Mouse (Mus musculus) midbrain, embryonic 16.5 days (tissue): Measurements from ENCODE around the gene Abcc3. TPM values are rescaled to one million over a fixed set of nuclear protein-coding genes. Genes with fewer than 3 reads are reported as not detected.

Experiments
- ATAC-seq: fragments of 200-750 bp; cut with Nextera tagmentation; 2 replicates; pipeline ENCODE4 v1.8.0; 2017; ENCODE audit warnings: moderate TSS enrichment
- H3K27ac ChIP-seq: fragments of 300-500 bp; sonication (generic); 2 replicates; pipeline ENCODE4 v1.5.1; 2014; ENCODE audit warnings: mild to moderate bottlenecking, low read length, mixed read lengths
- H3K27me3 ChIP-seq: fragments of 300-500 bp; sonication (generic); 2 replicates; pipeline ENCODE4 v1.6.1; 2014; ENCODE audit warnings: low read depth, low read length, mixed read lengths; ENCODE audit not compliant: control insufficient read depth, insufficient read depth
- H3K36me3 ChIP-seq: fragments of 300-500 bp; sonication (generic); 2 replicates; pipeline ENCODE4 v1.6.1; 2014; ENCODE audit warnings: mild to moderate bottlenecking, low read length, moderate library complexity, mixed read lengths; ENCODE audit not compliant: control insufficient read depth, insufficient read depth
- H3K4me1 ChIP-seq: fragments of 300-500 bp; sonication (generic); 2 replicates; pipeline ENCODE4 v1.6.1; 2014; ENCODE audit warnings: mild to moderate bottlenecking, low read length, mixed read lengths; ENCODE audit not compliant: control insufficient read depth, insufficient read depth
- H3K4me2 ChIP-seq: fragments of 300-500 bp; sonication (generic); 2 replicates; pipeline ENCODE4 v1.6.1; 2014; ENCODE audit warnings: mild to moderate bottlenecking, low read length, mixed read lengths
- H3K4me3 ChIP-seq: fragments of 300-500 bp; sonication (generic); 2 replicates; pipeline ENCODE4 v1.5.1; 2014; ENCODE audit warnings: low read depth, mild to moderate bottlenecking, low read length, moderate library complexity, mixed read lengths
- H3K9ac ChIP-seq: fragments of 300-500 bp; sonication (generic); 2 replicates; pipeline ENCODE4 v1.6.1; 2014; ENCODE audit warnings: low read depth, low read length, mixed read lengths
- H3K9me3 ChIP-seq: fragments of 300-500 bp; sonication (generic); replicated peaks from 2 replicates; pipeline ENCODE4 v1.6.1; 2014; ENCODE audit warnings: mild to moderate bottlenecking, low read length, mixed read lengths; ENCODE audit not compliant: control insufficient read depth, poor library complexity, severe bottlenecking
- WGBS: fragments of 180-500 bp; shearing (Covaris S2); extraction: QIAGEN DNeasy Blood & Tissue Kit; methylation state at CpG from one replicate; pipeline ENCODE4 v1.1.7; 2014; 5-methylcytosine and 5-hydroxymethylcytosine counted together
- polyA plus RNA-seq: library from polyadenylated mRNA; unstranded; fragments of >200 nt; fragmentation: Nextera tagmentation; extraction: Ambion mirVana; gene quantifications from 2 replicates; pipeline ENCODE4 v1.2.1, GENCODE M21; 2015

Gene Abcc3
- polyA plus RNA-seq, 1 experiment from 2014 or later: 0.57 TPM

GRCm38 (mm10) chr11:94423855-94424254 is 31.1 kb upstream of the Abcc3 start:
- no peak overlapping the region for H3K4me3 ChIP-seq
- no peak overlapping the region for H3K9ac ChIP-seq
- ATAC-seq: no peak
- 61% methylated on average over 5 of the region's 5 CpGs for WGBS
- H3K27ac ChIP-seq: no peak overlapping the region; the same call in 1 of the 2 replicates
- H3K27me3 ChIP-seq: no peaks in the 10 kb centered on the region
- H3K36me3 ChIP-seq: peaks cover 9% of the 10 kb centered on the region
- peaks cover 16% of the 10 kb centered on the region for H3K4me1 ChIP-seq
- no peaks in the 10 kb centered on the region for H3K9me3 ChIP-seq
- H3K4me2 ChIP-seq: no peak overlapping the region

GRCm38 (mm10) chr11:94420991-94421390 is 28.2 kb upstream of the Abcc3 start:
- Histone ChIP-seq H3K4me2 (no peak overlapping the region), H3K36me3 (peaks cover 14% of the 10 kb centered on the region), H3K27ac (no peak overlapping the region), H3K27me3 (no peaks in the 10 kb centered on the region), H3K9ac (no peak overlapping the region), H3K9me3 (no peaks in the 10 kb centered on the region), H3K4me3 (no peak overlapping the region), H3K4me1 (peaks cover 12% of the 10 kb centered on the region; the same call in 1 of the 2 replicates)
- 65% methylated on average over 6 of the region's 6 CpGs for WGBS
- ATAC-seq: no peak

GRCm38 (mm10) chr11:94420325-94420724 is 27.5 kb upstream of the Abcc3 start:
- H3K27ac ChIP-seq: no peak overlapping the region
- WGBS: 30% methylated on average over 7 of the region's 7 CpGs
- H3K9me3 ChIP-seq: no peaks in the 10 kb centered on the region
- no peak overlapping the region for H3K9ac ChIP-seq
- no peaks in the 10 kb centered on the region for H3K27me3 ChIP-seq
- no peak for ATAC-seq
- no peak overlapping the region for H3K4me2 ChIP-seq
- H3K36me3 ChIP-seq: peaks cover 16% of the 10 kb centered on the region
- H3K4me1 ChIP-seq: peaks cover 13% of the 10 kb centered on the region; the same call in 1 of the 2 replicates
- H3K4me3 ChIP-seq: no peak overlapping the region

GRCm38 (mm10) chr11:94419004-94419727 is 26.4 kb upstream of the Abcc3 start:
- no peak for ATAC-seq
- Histone ChIP-seq H3K27me3 (no peaks in the 10 kb centered on the region), H3K4me3 (no peak overlapping the region), H3K9me3 (no peaks in the 10 kb centered on the region), H3K36me3 (peaks cover 15% of the 10 kb centered on the region; the same call in 1 of the 2 replicates), H3K9ac (no peak overlapping the region), H3K27ac (peak overlapping the region; percentile 61), H3K4me2 (no peak overlapping the region), H3K4me1 (peaks cover 21% of the 10 kb centered on the region)
- 37% methylated on average over 10 of the region's 10 CpGs for WGBS

GRCm38 (mm10) chr11:94414042-94414441 is 21.2 kb upstream of the Abcc3 start:
- peak overlapping the region; percentile 46; the same call in 1 of the 2 replicates for H3K9ac ChIP-seq
- H3K4me2 ChIP-seq: no peak overlapping the region
- H3K9me3 ChIP-seq: no peaks in the 10 kb centered on the region
- peaks cover 21% of the 10 kb centered on the region for H3K4me1 ChIP-seq
- no peak overlapping the region for H3K4me3 ChIP-seq
- peaks cover 23% of the 10 kb centered on the region; the same call in 1 of the 2 replicates for H3K36me3 ChIP-seq
- H3K27ac ChIP-seq: peak overlapping the region; percentile 80; the same call in 1 of the 2 replicates
- 49% methylated on average over 4 of the region's 4 CpGs for WGBS
- peak; percentile 3; the same call in 1 of the 2 replicates for ATAC-seq
- no peaks in the 10 kb centered on the region for H3K27me3 ChIP-seq

DNA sequence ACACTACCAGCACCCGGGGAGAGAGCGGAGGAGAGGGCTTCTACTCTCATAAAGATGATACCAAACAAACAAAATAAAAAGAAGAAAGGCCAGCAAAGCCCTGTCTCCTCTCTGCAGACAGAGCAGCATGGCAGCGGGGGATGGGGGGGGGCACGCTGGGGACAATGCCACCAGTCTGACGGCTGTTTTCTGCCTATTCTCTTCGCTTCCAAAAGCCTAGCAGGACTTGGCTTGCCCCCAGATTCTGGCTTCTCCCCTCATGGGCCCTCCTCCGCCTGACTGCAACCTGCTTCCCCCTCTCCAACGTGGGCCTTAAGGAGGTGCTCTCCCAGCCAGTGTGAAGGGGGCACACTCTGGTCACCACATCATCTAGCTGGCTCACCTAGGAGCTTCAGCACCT is 20.7 kb upstream of the Abcc3 start:
- Histone ChIP-seq H3K27me3 (no peaks in the 10 kb centered on the region), H3K9me3 (no peaks in the 10 kb centered on the region), H3K4me1 (peaks cover 21% of the 10 kb centered on the region), H3K9ac (peak overlapping the region; percentile 46), H3K36me3 (peaks cover 23% of the 10 kb centered on the region; the same call in 1 of the 2 replicates), H3K27ac (peak overlapping the region; percentile 80), H3K4me2 (peak overlapping the region; percentile 27; the same call in 1 of the 2 replicates), H3K4me3 (no peak overlapping the region)
- peak; percentile 31 for ATAC-seq
- WGBS: 9% methylated on average over 8 of the region's 8 CpGs

DNA sequence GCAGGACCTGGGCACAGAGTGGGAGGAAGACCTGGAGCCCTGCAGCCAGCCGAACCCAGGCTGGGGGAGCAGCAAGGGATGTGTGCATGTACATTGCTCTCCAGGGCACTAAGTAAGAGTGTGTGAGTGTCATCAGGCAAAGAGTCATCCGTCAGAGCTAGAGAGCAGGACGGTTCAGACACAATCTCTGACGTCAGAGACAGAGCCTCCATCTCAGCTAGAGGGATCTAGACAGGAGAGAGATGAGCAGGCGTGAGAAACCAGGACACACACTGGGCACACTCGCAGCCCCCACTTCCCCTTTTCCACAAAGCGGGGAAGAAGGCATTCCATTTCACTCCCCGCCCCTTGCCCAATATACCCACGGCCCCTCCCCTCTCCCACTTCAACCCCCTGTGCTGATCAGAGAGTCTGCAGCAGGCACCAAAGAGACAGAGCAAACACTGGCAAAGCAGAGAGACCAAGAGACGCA is 20.2 kb upstream of the Abcc3 start:
- peaks cover 23% of the 10 kb centered on the region; the same call in 1 of the 2 replicates for H3K36me3 ChIP-seq
- peak overlapping the region; percentile 27; the same call in 1 of the 2 replicates for H3K4me2 ChIP-seq
- no peaks in the 10 kb centered on the region for H3K9me3 ChIP-seq
- peak overlapping the region; percentile 80 for H3K27ac ChIP-seq
- H3K27me3 ChIP-seq: no peaks in the 10 kb centered on the region
- peaks cover 25% of the 10 kb centered on the region for H3K4me1 ChIP-seq
- 13% methylated on average over 10 of the region's 10 CpGs for WGBS
- H3K9ac ChIP-seq: peak overlapping the region; percentile 46; the same call in 1 of the 2 replicates
- H3K4me3 ChIP-seq: no peak overlapping the region
- peak; percentile 47 for ATAC-seq

DNA sequence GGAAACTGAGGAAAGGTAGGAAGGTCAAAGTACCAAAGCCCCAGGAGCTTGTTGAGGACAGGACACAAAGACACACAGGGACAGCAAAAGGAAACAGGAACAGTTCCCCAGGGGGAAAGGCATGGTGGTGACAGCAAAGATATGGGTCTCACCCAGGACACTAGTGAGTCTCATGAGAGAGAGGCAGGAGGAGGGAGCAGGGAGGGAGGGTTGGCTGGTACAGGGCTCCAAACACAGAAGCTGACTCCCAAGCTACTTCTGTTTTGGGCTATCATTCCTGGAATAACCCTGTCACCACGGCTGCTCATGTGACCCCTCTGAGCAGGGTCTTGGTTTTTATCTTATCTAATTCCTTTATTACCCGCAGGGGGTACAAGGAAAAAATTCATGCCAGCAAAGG is 19.8 kb upstream of the Abcc3 start:
- no peak for ATAC-seq
- Histone ChIP-seq H3K4me3 (no peak overlapping the region), H3K27me3 (no peaks in the 10 kb centered on the region), H3K9ac (no peak overlapping the region), H3K9me3 (no peaks in the 10 kb centered on the region), H3K4me2 (no peak overlapping the region), H3K36me3 (peaks cover 23% of the 10 kb centered on the region; the same call in 1 of the 2 replicates), H3K4me1 (peaks cover 30% of the 10 kb centered on the region), H3K27ac (peak overlapping the region; percentile 80; the same call in 1 of the 2 replicates)
- WGBS: 53% methylated on average over 2 of the region's 2 CpGs

DNA sequence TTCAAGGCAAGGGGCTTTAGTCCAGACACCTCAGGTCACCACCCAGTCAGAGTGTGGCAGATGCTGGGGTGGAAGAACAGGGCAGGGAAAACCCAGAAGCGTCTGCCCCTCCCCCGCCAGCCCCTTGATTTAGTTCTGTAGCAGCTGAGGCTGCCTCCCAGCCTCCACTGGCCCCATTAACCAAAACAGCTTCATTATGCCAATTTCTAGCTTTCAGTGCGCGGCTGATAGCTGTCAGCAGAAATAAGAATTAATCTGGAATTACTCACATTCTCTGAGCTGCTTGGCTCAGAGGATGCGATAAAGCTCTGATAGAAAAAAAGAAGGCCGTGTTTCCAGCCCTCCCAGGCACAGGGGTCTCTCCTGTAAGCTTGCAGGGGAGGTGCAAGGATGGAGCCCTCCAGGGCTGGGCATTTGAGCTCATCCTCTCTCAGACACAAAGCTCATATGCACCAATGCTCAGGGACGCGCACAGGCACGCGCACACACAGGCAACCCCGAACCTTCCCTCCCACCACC is 15.1 kb upstream of the Abcc3 start:
- Histone ChIP-seq H3K9me3 (no peaks in the 10 kb centered on the region), H3K4me2 (no peak overlapping the region), H3K4me3 (no peak overlapping the region), H3K4me1 (peaks cover 24% of the 10 kb centered on the region), H3K27me3 (no peaks in the 10 kb centered on the region), H3K36me3 (peaks cover 10% of the 10 kb centered on the region; the same call in 1 of the 2 replicates), H3K27ac (peak overlapping the region; percentile 85), H3K9ac (peak overlapping the region; percentile 40; the same call in 1 of the 2 replicates)
- peak; percentile 44 for ATAC-seq
- WGBS: 10% methylated on average over 11 of the region's 11 CpGs
